ENCODE assay signal across 11 mouse cellular contexts in the genomic region with DNA sequence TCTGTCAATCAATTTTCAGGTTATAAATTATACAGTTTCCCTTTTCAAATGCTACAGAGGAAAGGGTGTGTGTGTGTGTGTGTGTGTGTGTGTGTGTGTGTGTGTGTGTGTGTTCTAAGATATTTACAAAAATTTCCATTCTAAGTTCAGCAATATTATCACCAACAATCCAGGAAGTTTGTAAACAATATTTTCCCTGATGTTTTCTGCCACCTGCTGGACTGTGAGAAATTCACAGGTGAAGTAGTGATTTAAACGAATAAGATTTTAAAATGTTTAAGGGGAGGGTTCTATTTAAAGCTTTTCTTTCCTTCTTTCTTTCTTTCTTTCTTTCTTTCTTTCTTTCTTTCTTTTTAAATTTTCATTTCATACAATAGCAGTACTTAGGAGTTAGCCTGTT. TPM values are rescaled to one million over a fixed set of nuclear protein-coding genes. Genes with fewer than 3 reads are reported as not detected.
DNase-seq lines count a peak whose midpoint lies in the region; ATAC-seq lines count a peak whose summit lies in the region.
"Had no signal": no experiment of that assay in that cellular context is flagged by ENCODE, and none has a peak within 500 bp of the region (broad histone marks: within the 10 kb centered on the region; RNA-seq: fewer than 3 reads in every experiment).

No protein-coding gene starts in this region.

- no peak overlapping the region for H3K4me2 ChIP-seq in heart, embryonic 11.5 days
- H3K4me2 ChIP-seq: heart, embryonic 13.5 days had no signal

- no peak overlapping the region for H3K27ac ChIP-seq in heart, embryonic 11.5 days (ENCODE audit: low read depth, low read length)
- H3K27ac ChIP-seq: heart, embryonic 13.5 days had no signal

- H3K36me3 ChIP-seq in heart, embryonic 11.5 days (ENCODE audit: control insufficient read depth, insufficient read depth, low read length), result no peaks in the 10 kb centered on the region
- H3K36me3 ChIP-seq: heart, embryonic 13.5 days had no signal

- H3K4me1 ChIP-seq in heart, embryonic 11.5 days (ENCODE audit: control insufficient read depth, insufficient read depth, low read length), result no peaks in the 10 kb centered on the region

- no peaks in the 10 kb centered on the region for H3K9me3 ChIP-seq in heart, embryonic 11.5 days (replicated peaks; ENCODE audit: control insufficient read depth, low read length)
- H3K9me3 ChIP-seq: heart, embryonic 13.5 days had no signal

- H3K9ac ChIP-seq in heart, embryonic 11.5 days (ENCODE audit: low read depth, low read length), result no peak overlapping the region
- H3K9ac ChIP-seq: heart, embryonic 13.5 days had no signal

- no peaks in the 10 kb centered on the region for H3K27me3 ChIP-seq in heart, embryonic 11.5 days (ENCODE audit: control insufficient read depth, insufficient read depth, low read length)
- H3K27me3 ChIP-seq: heart, embryonic 13.5 days had no signal

- no peak for ATAC-seq in heart, embryonic 11.5 days (replicated peaks; ENCODE audit: insufficient number of reproducible peaks, low FRiP score, low TSS enrichment)

- H3K4me3 ChIP-seq in heart, embryonic 11.5 days (ENCODE audit: low read depth, low read length), result no peak overlapping the region
- H3K4me3 ChIP-seq: heart, embryonic 13.5 days had no signal

- intact Hi-C loops in left cerebral cortex, postnatal 25 days (cut with DNase I), result loop anchor here (2.0 to 10.0 kb wide), 3 partner anchors 179 to 383 kb away; no protein-coding TSS in a partner anchor

- WGBS in heart, embryonic 11.5 days (ENCODE audit: insufficient replicate concordance), result 43% methylated on average over 1 of the region's 1 CpGs

- peak; percentile 3 to 58 for DNase-seq in heart, adult 18-20 months
- DNase-seq in left cerebral cortex, postnatal 25 days (ENCODE audit: low spot score in 2 of 2), result peak; percentile 9 to 15
- DNase-seq in left cerebral cortex, adult 11 months (ENCODE audit: low spot score), result no peak
- DNase-seq in Muller cell, postnatal 12 days (ENCODE audit: inconsistent ontology term), result peak; percentile 15
- DNase-seq in layer of hippocampus, adult 9-10 months (ENCODE audit: low spot score), result peak; percentile 4
- DNase-seq in B cell, adult 2 months, result no peak
- no peak for DNase-seq in adrenal gland, postnatal 14 days

RNA-seq across cellular contexts. Expression of a gene that starts 18.5 kb away (rescaled TPM):
- total RNA-seq in heart, adult 18-20 months (2021), result not detected
- not detected in 2 replicates for polyA plus RNA-seq in heart, embryonic 11.5 days (2014; fragmentation: Nextera tagmentation; extraction: Ambion mirVana)
- total RNA-seq in left cerebral cortex, postnatal 25 days (2021), result not detected
- total RNA-seq in adrenal gland, postnatal 14 days (2021), result not detected in 2 replicates
- total RNA-seq: left cerebral cortex, postnatal 10 days; megakaryocyte progenitor cell, adult 5-6 weeks had no signal
- polyA plus RNA-seq: heart, embryonic 13.5 days had no signal

Comparison
In these comparisons a context has a peak if more than half of its experiments do, and no peak if none do; other contexts are left out.
1. DNase-seq: peak in heart, adult 18-20 months (2 of 2), left cerebral cortex, postnatal 25 days (2 of 2), Muller cell, postnatal 12 days (single experiment) and layer of hippocampus, adult 9-10 months (single experiment); none in left cerebral cortex, adult 11 months (single experiment), B cell, adult 2 months (0 of 2) and adrenal gland, postnatal 14 days (single experiment).